Mouse (Mus musculus) thymus, adult 2 months (tissue): ENCODE results near the gene Rdh16f2.

Experiments
- CTCF ChIP-seq: fragments of 200-500 bp; IDR thresholded peaks from 2 replicates; pipeline ENCODE4 v1.5.1; 2012; ENCODE audit warnings: mild to moderate bottlenecking, control low read depth, low read length, moderate library complexity, borderline replicate concordance; ENCODE audit not compliant: control insufficient read depth, poor library complexity, insufficient read depth; ENCODE audit errors: extremely low read depth
- POLR2A ChIP-seq: fragments of 200-500 bp; IDR thresholded peaks from 2 replicates; pipeline ENCODE4 v1.6.1; 2012; ENCODE audit warnings: mild to moderate bottlenecking, low read length, control low read depth, moderate library complexity; ENCODE audit not compliant: control insufficient read depth, poor library complexity, insufficient read depth; ENCODE audit errors: extremely low read depth

- no peak for TF ChIP-seq CTCF
- no peak for TF ChIP-seq POLR2A
Observed at GRCm38 (mm10) chr10:127923024-127923423, 56.8 kb downstream of the Rdh16f2 start.
